Mouse (Mus musculus): ENCODE measurements around the gene Utp4. TPM values are rescaled to one million over a fixed set of nuclear protein-coding genes. Genes with fewer than 3 reads are reported as not detected.

Utp4 gene
- total RNA-seq, 2 experiments from 2014 or later = 41.0 to 43.5 TPM

- no peak for DNase-seq
Measured at GRCm38 (mm10) chr8:106937081-106937800, 43.8 kb downstream of the Utp4 start.

GRCm38 (mm10) chr8:106941806-106942205 is 48.4 kb downstream of the Utp4 start:
- DNase-seq = no peak

- no peak for DNase-seq
Measured at GRCm38 (mm10) chr8:106943874-106944418, 50.5 kb downstream of the Utp4 start.

GRCm38 (mm10) chr8:106944756-106945155 is 51.3 kb downstream of the Utp4 start:
- no peak for DNase-seq

- DNase-seq = no peak
Measured at GRCm38 (mm10) chr8:106948678-106949243, 55.3 kb downstream of the Utp4 start.

- DNase-seq = no peak
Measured at GRCm38 (mm10) chr8:106951707-106952106, 58.3 kb downstream of the Utp4 start.

GRCm38 (mm10) chr8:106953571-106953970 is 60.1 kb downstream of the Utp4 start:
- no peak for DNase-seq

GRCm38 (mm10) chr8:106957086-106957485 is 63.6 kb downstream of the Utp4 start:
- no peak for DNase-seq

GRCm38 (mm10) chr8:106958212-106958611 is 64.8 kb downstream of the Utp4 start:
- DNase-seq = no peak

- no peak for DNase-seq
Measured at GRCm38 (mm10) chr8:106959626-106960025, 66.2 kb downstream of the Utp4 start.

- no peak for DNase-seq
Measured at GRCm38 (mm10) chr8:106962322-106962721, 68.9 kb downstream of the Utp4 start.

- DNase-seq = no peak
Measured at GRCm38 (mm10) chr8:106963365-106963764, 69.9 kb downstream of the Utp4 start.

GRCm38 (mm10) chr8:106964573-106964972 is 71.1 kb downstream of the Utp4 start:
- no peak for DNase-seq

- no peak for DNase-seq
Measured at GRCm38 (mm10) chr8:106969964-106970363, 76.5 kb downstream of the Utp4 start.

GRCm38 (mm10) chr8:106971916-106972315 is 78.5 kb downstream of the Utp4 start:
- DNase-seq = no peak

Other genes with a start within 250 kb of the Utp4 start
- gene Tango6, start 210.6 kb upstream of the Utp4 start, total RNA-seq (2021) = 1 to 10 TPM; 6.4 to 6.6 TPM
- 1 to 10 TPM; 1.5 to 1.9 TPM for gene Has3, start 23.4 kb upstream of the Utp4 start, total RNA-seq (2021)
- gene Sntb2, start 42.1 kb downstream of the Utp4 start, total RNA-seq (2021) = 10 to 100 TPM; 22.4 to 27.9 TPM
- 100 to 1,000 TPM; 107 to 108 TPM for gene Vps4a, start 137.6 kb downstream of the Utp4 start, total RNA-seq (2021)
- 10 to 100 TPM; 27.9 to 31.1 TPM for gene Pdf, start 155.0 kb downstream of the Utp4 start, total RNA-seq (2021)
- 10 to 100 TPM; 28.3 to 31.1 TPM for gene Cog8, start 163.1 kb downstream of the Utp4 start, total RNA-seq (2021)
- gene Nip7, start 163.2 kb downstream of the Utp4 start, total RNA-seq (2021) = 10 to 100 TPM; 44.9 to 47.9 TPM
- not detected for gene Tmed6, start 172.0 kb downstream of the Utp4 start, total RNA-seq (2021)
- 10 to 100 TPM; 31.9 to 32.0 TPM for gene Terf2, start 202.9 kb downstream of the Utp4 start, total RNA-seq (2021)

Measured in layer of hippocampus, postnatal 36 days (tissue).